Mouse (Mus musculus): ENCODE results near the gene Ptpru.

DNA sequence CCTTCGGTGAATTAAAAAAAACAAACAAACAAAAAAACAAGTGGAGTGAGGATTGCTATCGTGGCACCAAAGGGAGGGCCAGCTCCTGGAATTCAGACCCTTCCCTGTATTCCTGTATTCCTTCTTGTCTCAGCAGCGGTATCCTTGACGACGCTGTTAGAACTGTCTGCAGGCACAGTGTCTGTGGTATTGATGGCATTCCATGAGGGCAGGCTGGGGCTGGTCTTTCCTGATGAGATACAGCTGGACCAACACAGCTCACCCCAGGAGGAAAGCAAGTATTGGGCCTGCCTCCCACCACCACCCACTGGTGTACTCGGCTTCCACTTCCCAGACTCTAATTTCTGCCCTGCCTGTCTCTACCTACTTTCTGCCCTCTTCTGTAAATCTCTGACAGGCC, 10.0 kb upstream of the Ptpru start:
- no peak for TF ChIP-seq NELFE (IDR thresholded peaks at IDR 0.05; ENCODE audit: low read depth, low read length)
- TF ChIP-seq E2F4 (IDR thresholded peaks at IDR 0.05; ENCODE audit: insufficient replicate concordance, low read depth, low read length): no peak
- TF ChIP-seq CTCF (conservative IDR thresholded peaks at IDR 0.05 in 1 of 2, IDR thresholded peaks at IDR 0.05 in 1 of 2; ENCODE audit: low read depth in 2 of 2, low read length in 2 of 2): no peak
- no peak for TF ChIP-seq USF2 (conservative IDR thresholded peaks at IDR 0.05; ENCODE audit: low read depth, low read length)
- TF ChIP-seq ETS1 (conservative IDR thresholded peaks at IDR 0.05; ENCODE audit: low read depth, low read length): no peak
- no peak for TF ChIP-seq KAT2A (IDR thresholded peaks at IDR 0.05; ENCODE audit: insufficient replicate concordance, low read length)
- TF ChIP-seq EP300 (IDR thresholded peaks at IDR 0.05; ENCODE audit: low read length): no peak
- no peak for TF ChIP-seq ELF1 (IDR thresholded peaks at IDR 0.05; ENCODE audit: low read depth, low read length)
- no peak for TF ChIP-seq POLR2A (IDR thresholded peaks at IDR 0.05; ENCODE audit: low read depth, low read length)
